Mouse (Mus musculus): ENCODE results near the gene Pdgfra. TPM values are rescaled to one million over a fixed set of nuclear protein-coding genes. Genes with fewer than 3 reads are reported as not detected.
A peak's percentile ranks its signal among the peaks of the same experiment; 100 is the strongest.

The Pdgfra gene
- polyA plus RNA-seq, 1 experiment from 2014 or later, result 24.1 TPM

GRCm38 (mm10) chr5:75153961-75154620, 2.0 kb downstream of the Pdgfra start:
- ATAC-seq (ENCODE audit: low FRiP score) (no peak), DNase-seq (ENCODE audit: low spot score) (no peak)
- Histone ChIP-seq H3K36me3 (replicated peaks; ENCODE audit: control insufficient read depth, insufficient read depth) (no peaks in the 10 kb centered on the region), H3K4me3 (replicated peaks; ENCODE audit: low read length) (peak overlapping the region; percentile 23), H3K9me3 (ENCODE audit: control insufficient read depth, low read length) (no peaks in the 10 kb centered on the region), H3K4me2 (replicated peaks) (peak overlapping the region; percentile 31), H3K27ac (no peak overlapping the region), H3K9ac (peak overlapping the region; percentile 24), H3K4me1 (replicated peaks; ENCODE audit: control insufficient read depth, insufficient read depth, low read length) (peaks cover 23% of the 10 kb centered on the region; the same call in 1 of the 2 replicates), H3K27me3 (ENCODE audit: control insufficient read depth, insufficient read depth, low read length) (peaks cover 72% of the 10 kb centered on the region)
- under 1% methylated on average over 27 of the region's 27 CpGs for WGBS

- Histone ChIP-seq H3K4me2 (replicated peaks) (peak overlapping the region; percentile 31), H3K9ac (peak overlapping the region; percentile 24; the same call in 1 of the 2 replicates), H3K36me3 (replicated peaks; ENCODE audit: control insufficient read depth, insufficient read depth) (no peaks in the 10 kb centered on the region), H3K9me3 (ENCODE audit: control insufficient read depth, low read length) (no peaks in the 10 kb centered on the region), H3K4me1 (replicated peaks; ENCODE audit: control insufficient read depth, insufficient read depth, low read length) (peaks cover 23% of the 10 kb centered on the region; the same call in 1 of the 2 replicates), H3K4me3 (replicated peaks; ENCODE audit: low read length) (peak overlapping the region; percentile 23), H3K27ac (no peak overlapping the region), H3K27me3 (ENCODE audit: control insufficient read depth, insufficient read depth, low read length) (peaks cover 66% of the 10 kb centered on the region)
- no peak for DNase-seq (ENCODE audit: low spot score)
- WGBS, result 2% methylated on average over 21 of the region's 21 CpGs
- no peak for ATAC-seq (ENCODE audit: low FRiP score)
Measured at GRCm38 (mm10) chr5:75154621-75155235, 2.6 kb downstream of the Pdgfra start.

GRCm38 (mm10) chr5:75155281-75155680, 3.2 kb downstream of the Pdgfra start:
- H3K4me2 ChIP-seq (replicated peaks), result peak overlapping the region; percentile 62
- peaks cover 23% of the 10 kb centered on the region; the same call in 1 of the 2 replicates for H3K4me1 ChIP-seq (replicated peaks; ENCODE audit: control insufficient read depth, insufficient read depth, low read length)
- no peak for DNase-seq (ENCODE audit: low spot score)
- WGBS, result under 1% methylated on average over 7 of the region's 9 CpGs
- H3K9ac ChIP-seq, result peak overlapping the region; percentile 41; the same call in 1 of the 2 replicates
- no peaks in the 10 kb centered on the region for H3K9me3 ChIP-seq (ENCODE audit: control insufficient read depth, low read length)
- H3K27me3 ChIP-seq (ENCODE audit: control insufficient read depth, insufficient read depth, low read length), result peaks cover 60% of the 10 kb centered on the region
- no peaks in the 10 kb centered on the region for H3K36me3 ChIP-seq (replicated peaks; ENCODE audit: control insufficient read depth, insufficient read depth)
- peak overlapping the region; percentile 36 for H3K4me3 ChIP-seq (replicated peaks; ENCODE audit: low read length)
- no peak overlapping the region for H3K27ac ChIP-seq
- no peak for ATAC-seq (ENCODE audit: low FRiP score)

GRCm38 (mm10) chr5:75155741-75156553, 3.9 kb downstream of the Pdgfra start:
- peak overlapping the region; percentile 62 for H3K4me2 ChIP-seq (replicated peaks)
- peak overlapping the region; percentile 41 for H3K9ac ChIP-seq
- no peaks in the 10 kb centered on the region for H3K36me3 ChIP-seq (replicated peaks; ENCODE audit: control insufficient read depth, insufficient read depth)
- peak overlapping the region; percentile 38; the same call in 1 of the 2 replicates for H3K27ac ChIP-seq
- H3K9me3 ChIP-seq (ENCODE audit: control insufficient read depth, low read length), result no peaks in the 10 kb centered on the region
- H3K4me1 ChIP-seq (replicated peaks; ENCODE audit: control insufficient read depth, insufficient read depth, low read length), result peaks cover 23% of the 10 kb centered on the region; the same call in 1 of the 2 replicates
- under 1% methylated on average over 51 of the region's 52 CpGs for WGBS
- DNase-seq (ENCODE audit: low spot score) (peak; percentile 75), ATAC-seq (ENCODE audit: low FRiP score) (peak; percentile 80)
- peak overlapping the region; percentile 36 for H3K4me3 ChIP-seq (replicated peaks; ENCODE audit: low read length)
- H3K27me3 ChIP-seq (ENCODE audit: control insufficient read depth, insufficient read depth, low read length), result peaks cover 53% of the 10 kb centered on the region

- no peak for DNase-seq (ENCODE audit: low spot score)
- under 1% methylated on average over 21 of the region's 21 CpGs for WGBS
- Histone ChIP-seq H3K4me2 (replicated peaks) (peak overlapping the region; percentile 62), H3K4me3 (replicated peaks; ENCODE audit: low read length) (peak overlapping the region; percentile 36), H3K27ac (no peak overlapping the region), H3K9me3 (ENCODE audit: control insufficient read depth, low read length) (no peaks in the 10 kb centered on the region), H3K36me3 (replicated peaks; ENCODE audit: control insufficient read depth, insufficient read depth) (no peaks in the 10 kb centered on the region), H3K27me3 (ENCODE audit: control insufficient read depth, insufficient read depth, low read length) (peaks cover 47% of the 10 kb centered on the region), H3K9ac (peak overlapping the region; percentile 41), H3K4me1 (replicated peaks; ENCODE audit: control insufficient read depth, insufficient read depth, low read length) (peaks cover 18% of the 10 kb centered on the region; the same call in 1 of the 2 replicates)
- peak; percentile 53 for ATAC-seq (ENCODE audit: low FRiP score)
Measured at GRCm38 (mm10) chr5:75156554-75157036, 4.5 kb downstream of the Pdgfra start.

GRCm38 (mm10) chr5:75157038-75157437, 4.9 kb downstream of the Pdgfra start:
- no peaks in the 10 kb centered on the region for H3K9me3 ChIP-seq (ENCODE audit: control insufficient read depth, low read length)
- H3K4me1 ChIP-seq (replicated peaks; ENCODE audit: control insufficient read depth, insufficient read depth, low read length), result peaks cover 18% of the 10 kb centered on the region; the same call in 1 of the 2 replicates
- DNase-seq (ENCODE audit: low spot score) (peak; percentile 89), ATAC-seq (ENCODE audit: low FRiP score) (no peak)
- H3K27ac ChIP-seq, result no peak overlapping the region
- no peaks in the 10 kb centered on the region for H3K36me3 ChIP-seq (replicated peaks; ENCODE audit: control insufficient read depth, insufficient read depth)
- H3K4me3 ChIP-seq (replicated peaks; ENCODE audit: low read length), result peak overlapping the region; percentile 36
- H3K4me2 ChIP-seq (replicated peaks), result peak overlapping the region; percentile 62
- H3K9ac ChIP-seq, result peak overlapping the region; percentile 41; the same call in 1 of the 2 replicates
- peaks cover 42% of the 10 kb centered on the region for H3K27me3 ChIP-seq (ENCODE audit: control insufficient read depth, insufficient read depth, low read length)
- WGBS, result 0% methylated on average over 3 of the region's 3 CpGs

GRCm38 (mm10) chr5:75160530-75161170, 8.6 kb downstream of the Pdgfra start:
- Histone ChIP-seq H3K27ac (no peak overlapping the region), H3K27me3 (ENCODE audit: control insufficient read depth, insufficient read depth, low read length) (peaks cover 11% of the 10 kb centered on the region), H3K9ac (no peak overlapping the region), H3K9me3 (ENCODE audit: control insufficient read depth, low read length) (no peaks in the 10 kb centered on the region), H3K4me1 (replicated peaks; ENCODE audit: control insufficient read depth, insufficient read depth, low read length) (0 out of 2 replicates have a peak, but pooled peaks cover 4% of the 10 kb centered on the region), H3K36me3 (replicated peaks; ENCODE audit: control insufficient read depth, insufficient read depth) (no peaks in the 10 kb centered on the region), H3K4me2 (replicated peaks) (no peak overlapping the region), H3K4me3 (replicated peaks; ENCODE audit: low read length) (no peak overlapping the region)
- ATAC-seq (ENCODE audit: low FRiP score), result no peak
- no peak for DNase-seq (ENCODE audit: low spot score)
- 65% methylated on average over 12 of the region's 12 CpGs for WGBS

- ATAC-seq (ENCODE audit: low FRiP score) (no peak), DNase-seq (ENCODE audit: low spot score) (no peak)
- Histone ChIP-seq H3K9me3 (ENCODE audit: control insufficient read depth, low read length) (no peaks in the 10 kb centered on the region), H3K36me3 (replicated peaks; ENCODE audit: control insufficient read depth, insufficient read depth) (no peaks in the 10 kb centered on the region), H3K9ac (no peak overlapping the region), H3K27ac (no peak overlapping the region), H3K27me3 (ENCODE audit: control insufficient read depth, insufficient read depth, low read length) (peaks cover 2% of the 10 kb centered on the region; the same call in 1 of the 2 replicates), H3K4me2 (replicated peaks) (no peak overlapping the region), H3K4me1 (replicated peaks; ENCODE audit: control insufficient read depth, insufficient read depth, low read length) (no peaks in the 10 kb centered on the region), H3K4me3 (replicated peaks; ENCODE audit: low read length) (no peak overlapping the region)
- WGBS, result 87% methylated on average over 6 of the region's 6 CpGs
Measured at GRCm38 (mm10) chr5:75161586-75161985, 9.5 kb downstream of the Pdgfra start.

Data from hindbrain, embryonic 14.5 days (tissue).